Mouse (Mus musculus): ENCODE results near the gene Gm13272.
"Not testable (repeated sequence)": the region's sequence is repeated elsewhere in the genome, so short reads cannot be mapped to it uniquely, and the experiment has no call there.

Gene Gm13272

DNA sequence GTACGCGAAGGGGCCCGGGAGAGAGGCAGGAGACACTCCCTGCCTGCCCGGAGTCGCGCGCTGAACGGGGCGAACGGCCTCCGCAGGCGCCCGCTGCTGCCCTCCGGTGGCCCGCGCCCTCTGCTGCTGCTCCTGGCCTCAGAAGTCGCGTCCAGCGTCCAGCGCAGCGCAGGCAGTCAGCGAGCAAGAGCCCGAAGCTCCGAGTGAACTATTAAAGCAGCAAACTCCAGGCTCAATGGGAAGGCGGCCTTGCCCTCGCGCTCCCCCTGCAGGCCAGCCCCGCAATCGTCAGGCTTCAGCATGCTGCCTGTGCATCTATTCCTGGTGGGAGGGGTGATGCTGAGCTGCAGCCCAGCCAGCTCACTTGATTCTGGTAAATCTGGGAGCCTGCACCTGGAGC, at the start of gene Gm13272:
Gm13272 (plus strand) TSS at position 301 of the 400 bp plus-strand sequence.
- CTCF ChIA-PET = not testable (repeated sequence)

DNA sequence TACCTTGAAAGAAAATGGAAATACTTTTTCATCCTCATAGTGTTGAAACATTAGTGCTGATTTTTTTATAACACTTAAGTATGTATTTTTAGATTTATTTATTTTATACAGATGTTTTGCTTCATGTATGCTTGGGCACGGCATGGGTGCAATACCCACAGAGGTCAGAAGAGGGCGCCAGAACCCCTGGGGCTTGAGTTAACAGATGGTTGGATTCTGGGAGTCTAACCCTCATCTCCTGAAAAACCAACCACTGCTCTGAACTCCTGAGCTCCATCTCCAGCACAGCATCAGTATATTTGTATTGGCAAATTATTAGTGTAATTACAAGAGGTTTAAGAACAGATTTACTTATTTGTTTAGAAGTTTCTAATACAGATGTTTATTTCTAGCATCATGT, 41.2 kb upstream of the Gm13272 start:
- CTCF ChIA-PET = interaction anchor here (0.8 kb wide), 1 partner anchor 16 kb away, joined by 4 read pairs; the partner anchor contains the start of gene Gm13271

DNA sequence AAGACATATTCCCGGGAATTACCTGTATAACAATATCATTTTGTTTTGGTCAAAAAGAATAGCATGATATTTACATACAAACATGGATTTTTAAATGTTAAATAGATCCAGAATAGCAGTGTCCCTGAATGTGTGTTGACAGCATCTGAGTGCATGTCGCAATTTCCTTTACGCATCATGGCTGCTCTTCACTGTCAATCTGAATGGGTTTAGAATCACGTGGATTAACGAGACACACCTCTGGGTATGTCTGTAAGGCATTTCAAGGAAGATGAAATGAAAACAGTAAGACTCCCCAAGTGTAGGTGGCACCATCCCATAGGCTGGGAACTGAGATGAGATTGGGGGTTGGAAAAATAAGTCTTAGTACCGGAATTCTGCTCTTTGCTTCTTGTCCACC, 40.6 kb upstream of the Gm13272 start:
- CTCF ChIA-PET = interaction anchor here (0.8 kb wide), 1 partner anchor 16 kb away, joined by 4 read pairs; the partner anchor contains the start of gene Gm13271

DNA sequence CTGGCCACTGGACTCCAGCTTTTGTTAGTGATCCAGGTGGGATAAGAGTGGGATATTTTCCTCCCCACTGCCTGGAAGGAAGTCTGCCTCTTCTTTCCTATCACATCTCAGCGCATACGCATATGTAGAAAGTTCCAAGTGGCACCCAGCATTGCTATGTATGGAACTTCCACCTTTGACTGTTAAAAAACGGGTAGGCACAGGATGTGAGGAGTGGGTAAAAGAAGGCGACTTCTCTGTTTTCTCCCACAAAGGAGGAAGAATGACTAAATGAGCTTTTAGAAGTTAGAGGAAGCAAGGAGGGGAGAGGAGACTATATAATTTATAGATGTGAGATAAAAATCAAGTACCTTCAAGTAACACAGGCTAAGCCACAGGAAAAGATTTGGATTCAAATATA, 38.2 kb upstream of the Gm13272 start:
- CTCF ChIA-PET = no interaction called here

DNA sequence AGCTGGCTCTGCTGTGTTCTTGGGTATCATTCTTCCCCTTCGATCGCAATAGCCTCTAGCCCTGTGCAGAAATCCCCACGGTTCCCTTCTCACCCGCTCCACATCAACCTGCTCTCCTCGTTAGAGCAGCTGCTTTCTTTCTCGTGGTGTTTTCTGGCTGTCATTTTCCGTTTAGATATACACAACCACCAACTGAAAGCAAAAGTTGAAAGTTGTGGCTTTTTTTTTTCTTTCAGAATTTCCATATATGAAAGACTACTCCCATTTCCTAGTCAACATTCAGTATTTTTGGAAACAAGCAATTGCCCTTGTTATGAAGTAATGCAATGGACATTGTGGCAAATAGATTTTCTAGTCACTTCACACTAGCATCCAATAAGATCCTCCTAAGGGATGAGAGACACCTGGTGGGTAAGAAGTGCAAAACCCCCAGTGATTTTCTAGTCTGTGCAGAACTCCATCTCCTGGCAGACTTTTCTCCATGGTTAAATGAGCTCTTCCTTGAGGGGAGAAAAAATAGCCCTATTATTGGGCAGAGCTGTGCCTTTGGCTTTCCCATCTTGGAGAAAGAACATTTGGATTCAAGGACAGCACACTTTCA, 36.8 kb upstream of the Gm13272 start:
- CTCF ChIA-PET = no interaction called here

DNA sequence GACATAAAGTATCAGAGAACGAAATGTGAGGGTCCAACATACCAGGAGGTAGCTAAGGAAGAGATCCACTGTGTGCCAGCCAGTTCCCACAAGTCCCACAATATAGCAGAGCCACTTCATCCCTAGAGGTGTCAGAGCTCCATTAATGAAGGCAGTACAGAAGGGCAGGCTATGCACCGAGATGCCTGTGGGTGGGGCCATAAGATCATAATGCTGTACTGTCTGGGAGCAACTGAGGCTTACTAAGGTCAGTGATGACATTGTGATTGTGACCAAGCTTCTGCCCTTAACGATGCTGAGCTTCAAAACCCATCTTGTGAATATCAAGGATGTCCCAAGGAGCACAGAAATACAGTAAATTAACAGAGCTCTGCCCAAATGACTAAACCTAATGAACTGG, 35.4 kb upstream of the Gm13272 start:
- CTCF ChIA-PET = no interaction called here

DNA sequence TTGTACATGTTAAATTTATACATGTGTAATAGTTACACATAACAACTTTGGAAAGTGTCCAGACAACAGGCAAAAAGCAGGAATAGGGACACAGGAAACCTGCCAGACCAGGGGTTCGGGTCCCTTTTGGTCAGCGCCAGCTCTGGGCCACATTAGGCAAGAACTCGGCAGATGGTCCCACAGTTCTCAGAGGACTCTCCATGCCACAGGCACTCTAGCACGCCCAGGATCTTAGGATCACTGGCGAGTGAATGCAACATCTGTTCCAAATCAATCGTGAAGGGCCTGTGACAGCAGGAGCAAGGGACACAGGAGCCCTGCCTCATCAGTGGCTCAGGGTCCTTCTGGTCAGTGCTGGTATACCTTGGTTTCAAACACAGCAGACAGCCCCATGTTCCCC, 29.7 kb upstream of the Gm13272 start:
- CTCF ChIA-PET = no interaction called here

DNA sequence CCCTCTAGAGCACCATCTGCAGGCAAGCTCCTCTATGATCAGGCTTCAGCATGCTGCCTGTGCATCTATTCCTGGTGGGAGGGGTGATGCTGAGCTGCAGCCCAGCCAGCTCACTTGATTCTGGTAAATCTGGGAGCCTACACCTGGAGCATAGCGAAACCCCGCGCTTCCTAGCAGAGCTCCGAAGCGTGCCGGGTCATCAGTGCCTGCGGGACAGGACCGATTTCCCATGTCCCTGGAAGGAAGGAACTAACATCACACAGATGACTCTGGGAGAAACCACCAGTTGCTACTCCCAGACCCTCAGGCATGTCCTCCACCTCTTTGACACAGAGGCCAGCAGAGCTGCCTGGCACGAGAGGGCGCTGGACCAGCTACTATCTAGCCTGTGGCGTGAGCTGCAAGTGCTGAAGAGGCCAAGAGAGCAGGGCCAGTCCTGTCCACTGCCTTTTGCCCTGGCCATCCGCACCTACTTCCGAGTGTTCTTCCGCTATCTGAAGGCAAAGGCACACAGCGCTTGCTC, 24.8 kb upstream of the Gm13272 start, which contains the start of gene Gm13271:
Gm13271 (plus strand) TSS at position 51 of the 523 bp plus-strand sequence.
- CTCF ChIA-PET = interaction anchor here (1.1 kb wide), 1 partner anchor 16 kb away, joined by 4 read pairs; no protein-coding TSS in a partner anchor

DNA sequence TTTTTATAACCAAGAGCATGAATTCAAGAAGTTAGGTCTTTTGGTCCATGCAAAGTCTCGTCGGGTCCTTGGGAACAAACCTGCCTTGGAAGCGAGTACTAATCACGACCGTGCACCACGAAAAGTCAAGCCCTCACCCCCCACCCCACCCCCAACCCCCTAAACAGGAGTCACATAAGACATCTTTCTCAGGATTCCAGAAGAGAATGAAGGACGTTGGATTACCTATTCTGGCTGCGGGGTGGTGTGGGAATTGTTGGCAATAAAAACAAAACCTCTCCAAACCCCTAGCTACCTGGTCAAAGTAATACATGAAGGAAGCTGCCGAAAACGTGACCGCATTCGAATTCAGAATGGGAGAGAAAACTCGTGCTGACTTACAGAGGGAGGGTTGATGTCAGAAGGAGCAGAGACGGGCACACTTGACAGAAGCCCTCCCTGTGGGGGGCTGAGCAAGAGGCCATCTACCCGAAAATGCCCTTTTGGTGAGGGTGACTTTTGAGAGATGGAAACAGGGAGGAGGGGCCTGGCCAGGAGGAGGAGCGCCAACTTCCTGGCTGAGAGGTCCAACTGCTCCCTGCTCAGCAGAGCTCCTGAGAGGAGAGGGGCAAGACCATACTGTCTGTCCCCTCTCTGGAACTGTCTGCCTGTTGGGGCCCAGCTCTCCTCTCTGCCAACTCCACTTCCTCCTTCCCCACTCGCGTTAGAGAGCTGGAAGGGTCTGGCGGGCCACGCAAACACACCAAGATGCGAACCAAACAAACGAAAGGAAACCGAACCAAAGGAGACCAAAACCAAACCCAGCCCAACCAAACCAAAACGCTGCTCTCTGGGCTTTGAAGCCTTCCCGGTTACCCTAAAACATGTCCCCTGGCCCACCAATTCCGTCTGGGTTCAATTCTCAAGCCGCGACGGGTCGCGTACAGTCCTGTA, 22.8 kb upstream of the Gm13272 start:
- CTCF ChIA-PET = interaction anchor here (0.7 kb wide), 1 partner anchor 35 kb away, joined by 3 read pairs; the partner anchor contains the start of gene Gm26566

DNA sequence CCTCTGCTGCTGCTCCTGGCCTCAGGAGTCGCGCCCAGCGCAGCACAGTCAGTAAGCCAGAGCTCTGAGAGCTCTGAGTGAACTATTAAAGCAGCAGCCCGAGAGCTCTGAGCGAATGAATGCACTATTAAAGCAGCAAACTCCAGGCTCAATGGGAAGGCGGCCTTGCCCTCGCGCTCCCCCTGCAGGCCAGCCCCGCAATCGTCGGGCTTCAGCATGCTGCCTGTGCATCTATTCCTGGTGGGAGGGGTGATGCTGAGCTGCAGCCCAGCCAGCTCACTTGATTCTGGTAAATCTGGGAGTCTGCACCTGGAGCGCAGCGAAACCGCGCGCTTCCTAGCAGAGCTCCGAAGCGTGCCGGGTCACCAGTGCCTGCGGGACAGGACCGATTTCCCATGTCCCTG, 22.0 kb upstream of the Gm13272 start:
- CTCF ChIA-PET = interaction anchor here (0.7 kb wide), 1 partner anchor 36 kb away, joined by 3 read pairs; the partner anchor contains the start of gene Gm26566

DNA sequence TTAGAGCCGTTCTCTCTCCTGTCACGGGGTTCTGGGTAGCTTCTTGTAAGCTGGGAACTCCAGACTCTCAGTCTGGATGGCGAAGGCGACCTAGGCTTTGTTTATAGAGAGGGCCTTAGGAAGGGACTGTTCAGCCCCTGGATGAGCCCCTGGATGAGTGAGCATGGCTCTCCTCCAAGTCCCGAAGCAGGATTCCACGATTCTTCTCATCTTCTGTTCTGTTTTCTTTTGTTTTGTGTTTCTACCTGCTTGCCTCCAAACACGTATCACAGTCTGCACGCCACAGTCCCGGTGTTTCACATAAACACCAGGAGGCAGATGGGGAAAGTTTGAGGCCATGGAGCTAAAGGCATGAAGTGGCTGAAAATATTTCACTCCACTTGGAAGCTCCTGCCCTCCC, 20.9 kb upstream of the Gm13272 start:
- CTCF ChIA-PET = not testable (repeated sequence)

DNA sequence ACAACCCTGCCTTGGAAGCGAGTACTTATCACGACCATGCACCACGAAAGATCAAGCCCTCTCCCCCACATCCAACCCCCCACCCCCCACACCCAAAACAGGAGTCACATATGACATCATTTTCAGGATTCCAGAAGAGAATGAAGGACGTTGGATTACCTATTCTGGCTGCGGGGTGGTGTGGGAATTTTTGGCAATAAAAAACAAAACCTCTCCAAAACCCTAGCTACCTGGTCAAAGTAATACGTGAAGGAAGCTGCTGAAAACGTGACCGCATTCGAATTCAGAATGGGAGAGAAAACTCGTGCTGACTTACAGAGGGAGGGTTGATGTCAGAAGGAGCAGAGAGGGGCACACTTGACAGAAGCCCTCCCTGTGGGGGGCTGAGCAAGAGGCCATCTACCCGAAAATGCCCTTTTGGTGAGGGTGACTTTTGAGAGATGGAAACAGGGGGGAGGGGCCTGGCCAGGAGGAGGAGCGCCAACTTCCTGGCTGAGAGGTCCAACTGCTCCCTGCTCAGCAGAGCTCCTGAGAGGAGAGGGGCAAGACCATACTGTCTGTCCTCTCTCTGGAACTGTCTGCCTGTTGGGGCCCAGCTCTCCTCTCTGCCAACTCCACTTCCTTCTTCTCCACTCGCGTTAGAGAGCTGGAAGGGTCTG, 19.9 kb upstream of the Gm13272 start, which contains the start of gene Gm13283:
Gm13283 (plus strand) TSS at position 510 of the 659 bp plus-strand sequence.
- CTCF ChIA-PET = not testable (repeated sequence)

DNA sequence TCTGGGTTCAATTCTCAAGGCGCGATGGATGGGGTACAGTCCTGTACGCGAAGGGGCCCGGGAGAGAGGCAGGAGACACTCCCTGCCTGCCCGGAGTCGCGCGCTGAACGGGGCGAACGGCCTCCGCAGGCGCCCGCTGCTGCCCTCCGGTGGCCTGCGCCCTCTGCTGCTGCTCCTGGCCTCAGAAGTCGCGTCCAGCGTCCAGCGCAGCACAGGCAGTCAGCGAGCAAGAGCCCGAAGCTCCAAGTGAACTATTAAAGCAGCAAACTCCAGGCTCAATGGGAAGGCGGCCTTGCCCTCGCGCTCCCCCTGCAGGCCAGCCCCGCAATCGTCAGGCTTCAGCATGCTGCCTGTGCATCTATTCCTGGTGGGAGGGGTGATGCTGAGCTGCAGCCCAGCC, 19.2 kb upstream of the Gm13272 start:
- CTCF ChIA-PET = not testable (repeated sequence)

DNA sequence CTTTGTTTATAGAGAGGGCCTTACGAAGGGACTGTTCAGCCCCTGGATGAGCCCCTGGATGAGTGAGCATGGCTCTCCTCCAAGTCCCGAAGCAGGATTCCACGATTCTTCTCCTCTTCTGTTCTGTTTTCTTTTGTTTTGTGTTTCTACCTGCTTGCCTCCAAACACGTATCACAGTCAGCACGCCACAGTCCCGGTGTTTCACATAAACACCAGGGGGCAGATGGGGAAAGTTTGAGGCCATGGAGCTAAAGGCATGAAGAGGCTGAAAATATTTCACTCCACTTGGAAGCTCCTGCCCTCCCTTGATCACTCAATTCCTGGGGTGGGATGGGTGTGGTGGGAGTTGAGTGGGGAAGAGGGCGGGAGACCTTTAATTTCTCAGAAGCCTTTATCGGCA, 17.9 kb upstream of the Gm13272 start:
- CTCF ChIA-PET = not testable (repeated sequence)

DNA sequence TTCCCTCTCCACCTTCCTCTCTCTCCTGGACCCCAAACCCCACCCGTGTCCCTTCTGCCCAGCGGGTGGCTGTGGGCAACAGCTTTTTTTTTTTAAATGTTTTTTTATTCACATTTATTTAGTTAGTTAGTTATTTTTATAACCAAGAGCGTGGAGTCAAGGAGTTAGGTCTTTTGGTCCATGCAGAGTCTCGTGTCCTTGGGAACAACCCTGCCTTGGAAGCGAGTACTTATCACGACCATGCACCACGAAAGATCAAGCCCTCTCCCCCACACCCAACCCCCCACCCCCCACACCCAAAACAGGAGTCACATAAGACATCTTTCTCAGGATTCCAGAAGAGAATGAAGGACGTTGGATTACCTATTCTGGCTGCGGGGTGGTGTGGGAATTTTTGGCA, 17.3 kb upstream of the Gm13272 start:
- CTCF ChIA-PET = not testable (repeated sequence)

DNA sequence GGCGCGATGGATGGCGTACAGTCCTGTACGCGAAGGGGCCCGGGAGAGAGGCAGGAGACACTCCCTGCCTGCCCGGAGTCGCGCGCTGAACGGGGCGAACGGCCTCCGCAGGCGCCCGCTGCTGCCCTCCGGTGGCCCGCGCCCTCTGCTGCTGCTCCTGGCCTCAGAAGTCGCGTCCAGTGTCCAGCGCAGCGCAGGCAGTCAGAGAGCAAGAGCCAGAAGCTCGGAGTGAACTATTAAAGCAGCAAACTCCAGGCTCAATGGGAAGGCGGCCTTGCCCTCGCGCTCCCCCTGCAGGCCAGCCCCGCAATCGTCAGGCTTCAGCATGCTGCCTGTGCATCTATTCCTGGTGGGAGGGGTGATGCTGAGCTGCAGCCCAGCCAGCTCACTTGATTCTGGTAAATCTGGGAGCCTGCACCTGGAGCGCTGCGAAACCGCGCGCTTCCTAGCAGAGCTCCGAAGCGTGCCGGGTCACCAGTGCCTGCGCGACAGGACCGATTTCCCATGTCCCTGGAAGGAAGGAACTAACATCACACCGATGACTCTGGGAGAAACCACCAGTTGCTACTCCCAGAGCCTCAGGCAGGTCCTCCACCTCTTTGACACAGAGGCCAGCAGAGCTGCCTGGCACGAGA, 16.1 kb upstream of the Gm13272 start:
- CTCF ChIA-PET = not testable (repeated sequence)

DNA sequence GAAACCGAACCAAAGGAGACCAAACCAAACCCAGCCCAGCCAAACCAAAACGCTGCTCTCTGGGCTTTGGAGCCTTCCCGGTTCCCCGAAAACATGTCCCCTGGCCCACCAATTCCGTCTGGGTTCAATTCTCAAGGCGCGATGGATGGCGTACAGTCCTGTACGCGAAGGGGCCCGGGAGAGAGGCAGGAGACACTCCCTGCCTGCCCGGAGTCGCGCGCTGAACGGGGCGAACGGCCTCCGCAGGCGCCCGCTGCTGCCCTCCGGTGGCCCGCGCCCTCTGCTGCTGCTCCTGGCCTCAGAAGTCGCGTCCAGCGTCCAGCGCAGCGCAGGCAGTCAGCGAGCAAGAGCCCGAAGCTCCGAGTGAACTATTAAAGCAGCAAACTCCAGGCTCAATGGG, 6.1 kb upstream of the Gm13272 start, which contains the start of gene Gm13290:
Gm13290 (plus strand) TSS at position 301 of the 400 bp plus-strand sequence.
- CTCF ChIA-PET = not testable (repeated sequence)

DNA sequence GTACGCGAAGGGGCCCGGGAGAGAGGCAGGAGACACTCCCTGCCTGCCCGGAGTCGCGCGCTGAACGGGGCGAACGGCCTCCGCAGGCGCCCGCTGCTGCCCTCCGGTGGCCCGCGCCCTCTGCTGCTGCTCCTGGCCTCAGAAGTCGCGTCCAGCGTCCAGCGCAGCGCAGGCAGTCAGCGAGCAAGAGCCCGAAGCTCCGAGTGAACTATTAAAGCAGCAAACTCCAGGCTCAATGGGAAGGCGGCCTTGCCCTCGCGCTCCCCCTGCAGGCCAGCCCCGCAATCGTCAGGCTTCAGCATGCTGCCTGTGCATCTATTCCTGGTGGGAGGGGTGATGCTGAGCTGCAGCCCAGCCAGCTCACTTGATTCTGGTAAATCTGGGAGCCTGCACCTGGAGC, 3.0 kb upstream of the Gm13272 start, which contains the start of gene Gm13289:
Gm13289 (plus strand) TSS at position 301 of the 400 bp plus-strand sequence.
- CTCF ChIA-PET = not testable (repeated sequence)

DNA sequence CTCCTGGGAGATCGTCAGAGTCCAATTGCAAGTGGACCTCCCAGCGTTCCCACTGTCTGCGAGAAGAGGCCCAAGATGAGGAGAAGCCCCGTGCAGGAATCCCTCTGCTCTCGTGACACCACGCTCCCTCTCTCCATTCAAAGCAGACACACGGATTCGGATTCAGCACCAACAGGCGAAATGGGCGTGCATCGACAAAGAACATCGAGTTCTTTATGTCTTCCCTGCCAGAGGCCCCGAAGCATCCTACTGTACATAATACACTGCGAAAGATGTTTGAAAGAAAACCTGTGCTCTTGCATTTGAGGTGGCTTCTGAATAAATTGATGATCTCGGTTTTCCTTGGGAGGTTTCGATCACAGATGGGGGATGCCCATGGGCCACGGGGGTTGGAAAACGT, 670 bp downstream of the Gm13272 start:
- CTCF ChIA-PET = not testable (repeated sequence)

DNA sequence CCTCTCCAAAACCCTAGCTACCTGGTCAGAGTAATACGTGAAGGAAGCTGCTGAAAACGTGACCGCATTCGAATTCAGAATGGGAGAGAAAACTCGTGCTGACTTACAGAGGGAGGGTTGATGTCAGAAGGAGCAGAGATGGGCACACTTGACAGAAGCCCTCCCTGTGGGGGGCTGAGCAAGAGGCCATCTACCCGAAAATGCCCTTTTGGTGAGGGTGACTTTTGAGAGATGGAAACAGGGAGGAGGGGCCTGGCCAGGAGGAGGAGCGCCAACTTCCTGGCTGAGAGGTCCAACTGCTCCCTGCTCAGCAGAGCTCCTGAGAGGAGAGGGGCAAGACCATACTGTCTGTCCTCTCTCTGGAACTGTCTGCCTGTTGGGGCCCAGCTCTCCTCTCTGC, 2.2 kb downstream of the Gm13272 start, which contains the start of gene Ifnz:
Ifnz (plus strand) TSS at position 301 of the 400 bp plus-strand sequence.
- CTCF ChIA-PET = not testable (repeated sequence)

DNA sequence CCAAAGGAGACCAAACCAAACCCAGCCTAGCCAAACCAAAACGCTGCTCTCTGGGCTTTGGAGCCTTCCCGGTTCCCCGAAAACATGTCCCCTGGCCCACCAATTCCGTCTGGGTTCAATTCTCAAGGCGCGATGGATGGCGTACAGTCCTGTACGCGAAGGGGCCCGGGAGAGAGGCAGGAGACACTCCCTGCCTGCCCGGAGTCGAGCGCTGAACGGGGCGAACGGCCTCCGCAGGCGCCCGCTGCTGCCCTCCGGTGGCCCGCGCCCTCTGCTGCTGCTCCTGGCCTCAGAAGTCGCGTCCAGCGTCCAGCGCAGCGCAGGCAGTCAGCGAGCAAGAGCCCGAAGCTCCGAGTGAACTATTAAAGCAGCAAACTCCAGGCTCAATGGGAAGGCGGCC, 2.7 kb downstream of the Gm13272 start:
- CTCF ChIA-PET = not testable (repeated sequence)

Data from spleen, embryonic (tissue).